Mouse (Mus musculus) ES-E14 (cell line): ENCODE measurements around the gene Mpp3.

Source experiments
- HCFC1 ChIP-seq: IDR thresholded peaks from 2 replicates; pipeline ENCODE4 v1.6.1; 2012; ENCODE audit warnings: low read length, inconsistent platforms, borderline replicate concordance; ENCODE audit not compliant: insufficient read depth
- ZC3H11A ChIP-seq: IDR thresholded peaks from 2 replicates; pipeline ENCODE4 v1.6.1; 2012; ENCODE audit warnings: low read depth, mild to moderate bottlenecking, inconsistent platforms, low read length, borderline replicate concordance
- ZNF384 ChIP-seq: IDR thresholded peaks from 2 replicates; pipeline ENCODE4 v1.6.1; 2012; ENCODE audit warnings: low read depth, low read length, inconsistent platforms

- no peak for TF ChIP-seq ZC3H11A
- no peak for TF ChIP-seq HCFC1
- no peak for TF ChIP-seq ZNF384
These were observed 33.7 kb upstream of the Mpp3 start for GRCm38 (mm10) chr11:102061941-102062473.
